Mouse (Mus musculus) G1E (cell line): ENCODE measurements around the gene Akap12.

Experiments used
- CTCF ChIP-seq: IDR thresholded peaks from 2 replicates; pipeline ENCODE4 v1.5.1; 2012; ENCODE audit warnings: low read depth, low read length, inconsistent platforms, mixed read lengths
- GATA1 ChIP-seq: IDR thresholded peaks from 2 replicates; pipeline ENCODE4 v1.6.1; 2012; ENCODE audit warnings: borderline replicate concordance, low read length, inconsistent platforms, mixed read lengths
- TAL1 ChIP-seq: conservative IDR thresholded peaks from 2 replicates; pipeline ENCODE4 v1.6.1; 2012; ENCODE audit warnings: low read depth, low read length, inconsistent platforms, mixed read lengths

GRCm38 (mm10) chr10:4249235-4249845 lies 16.8 kb upstream of the Akap12 start:
- TF ChIP-seq GATA1 = no peak
- TF ChIP-seq CTCF = no peak
- no peak for TF ChIP-seq TAL1
